Mouse (Mus musculus): ENCODE data around the gene Mb. TPM values are rescaled to one million over a fixed set of nuclear protein-coding genes. Genes with fewer than 3 reads are reported as not detected.

Mb gene
- total and polyA plus RNA-seq, 2 experiments from 2014 or later: 0.33 to 3.6 TPM

GRCm38 (mm10) chr15:77021056-77021455 lies 29.4 kb downstream of the Mb start:
- H3K36me3 ChIP-seq (ENCODE audit: insufficient read depth): no peaks in the 10 kb centered on the region
- no peaks in the 10 kb centered on the region for H3K27me3 ChIP-seq (ENCODE audit: insufficient read depth, low read length)
- H3K9ac ChIP-seq: no peak overlapping the region
- H3K4me2 ChIP-seq (ENCODE audit: low read depth): no peak overlapping the region
- no peak overlapping the region for H3K27ac ChIP-seq (ENCODE audit: low read depth, low read length)
- ATAC-seq (no peak), DNase-seq (no peak)
- no peak overlapping the region for H3K4me3 ChIP-seq (ENCODE audit: low read depth, low read length)
- 95% methylated on average over 3 of the region's 3 CpGs for WGBS
- TF ChIP-seq CTCF (IDR thresholded peaks at IDR 0.05; ENCODE audit: low read depth): no peak
- no peaks in the 10 kb centered on the region for H3K9me3 ChIP-seq (ENCODE audit: low read length)
- no peaks in the 10 kb centered on the region for H3K4me1 ChIP-seq (ENCODE audit: insufficient read depth)

- no peak for TF ChIP-seq CTCF (IDR thresholded peaks at IDR 0.05; ENCODE audit: low read depth)
- WGBS: 84% methylated on average over 4 of the region's 4 CpGs
- no peak overlapping the region for H3K27ac ChIP-seq (ENCODE audit: low read depth, low read length)
- no peak overlapping the region for H3K9ac ChIP-seq
- H3K4me2 ChIP-seq (ENCODE audit: low read depth): no peak overlapping the region
- no peaks in the 10 kb centered on the region for H3K9me3 ChIP-seq (ENCODE audit: low read length)
- no peak overlapping the region for H3K4me3 ChIP-seq (ENCODE audit: low read depth, low read length)
- H3K27me3 ChIP-seq (ENCODE audit: insufficient read depth, low read length): no peaks in the 10 kb centered on the region
- H3K36me3 ChIP-seq (ENCODE audit: insufficient read depth): no peaks in the 10 kb centered on the region
- ATAC-seq (no peak), DNase-seq (no peak)
- H3K4me1 ChIP-seq (ENCODE audit: insufficient read depth): no peaks in the 10 kb centered on the region
These were observed 30.3 kb downstream of the Mb start for GRCm38 (mm10) chr15:77020136-77020535.

- H3K4me3 ChIP-seq (ENCODE audit: low read depth, low read length): no peak overlapping the region
- no peak overlapping the region for H3K4me2 ChIP-seq (ENCODE audit: low read depth)
- 83% methylated on average over 7 of the region's 7 CpGs for WGBS
These were observed 30.9 kb downstream of the Mb start for GRCm38 (mm10) chr15:77019533-77019932.

GRCm38 (mm10) chr15:77018740-77019340 lies 31.6 kb downstream of the Mb start:
- no peak overlapping the region for H3K9ac ChIP-seq
- H3K27ac ChIP-seq (ENCODE audit: low read depth, low read length): no peak overlapping the region
- H3K4me2 ChIP-seq (ENCODE audit: low read depth): no peak overlapping the region
- 67% methylated on average over 6 of the region's 6 CpGs for WGBS
- no peaks in the 10 kb centered on the region for H3K9me3 ChIP-seq (ENCODE audit: low read length)
- H3K4me3 ChIP-seq (ENCODE audit: low read depth, low read length): no peak overlapping the region
- DNase-seq (peak; percentile 34), ATAC-seq (0 out of 2 replicates have a peak, but pooled peaks have one; percentile 48)
- H3K4me1 ChIP-seq (ENCODE audit: insufficient read depth): no peaks in the 10 kb centered on the region
- H3K27me3 ChIP-seq (ENCODE audit: insufficient read depth, low read length): no peaks in the 10 kb centered on the region
- H3K36me3 ChIP-seq (ENCODE audit: insufficient read depth): no peaks in the 10 kb centered on the region
- peak; percentile 69 for TF ChIP-seq CTCF (IDR thresholded peaks at IDR 0.05; ENCODE audit: low read depth)

More at GRCm38 (mm10) chr15:77019533-77019932, 30.9 kb downstream of the Mb start:
- no peak for ATAC-seq
- Histone ChIP-seq H3K9ac (no peak overlapping the region), H3K27ac (ENCODE audit: low read depth, low read length) (no peak overlapping the region), H3K27me3 (ENCODE audit: insufficient read depth, low read length) (no peaks in the 10 kb centered on the region), H3K4me1 (ENCODE audit: insufficient read depth) (no peaks in the 10 kb centered on the region), H3K9me3 (ENCODE audit: low read length) (no peaks in the 10 kb centered on the region), H3K36me3 (ENCODE audit: insufficient read depth) (no peaks in the 10 kb centered on the region)
- TF ChIP-seq CTCF (IDR thresholded peaks at IDR 0.05; ENCODE audit: low read depth): no peak
- no peak for DNase-seq

- Histone ChIP-seq H3K9me3 (ENCODE audit: low read length) (no peaks in the 10 kb centered on the region), H3K27me3 (ENCODE audit: insufficient read depth, low read length) (no peaks in the 10 kb centered on the region), H3K4me1 (ENCODE audit: insufficient read depth) (no peaks in the 10 kb centered on the region), H3K36me3 (ENCODE audit: insufficient read depth) (no peaks in the 10 kb centered on the region), H3K27ac (ENCODE audit: low read depth, low read length) (no peak overlapping the region), H3K4me3 (ENCODE audit: low read depth, low read length) (no peak overlapping the region), H3K4me2 (ENCODE audit: low read depth) (no peak overlapping the region), H3K9ac (no peak overlapping the region)
- DNase-seq: no peak
- no peak for TF ChIP-seq CTCF (IDR thresholded peaks at IDR 0.05; ENCODE audit: low read depth)
- no peak for ATAC-seq
These were observed 32.6 kb downstream of the Mb start for GRCm38 (mm10) chr15:77017897-77018296.

- Histone ChIP-seq H3K4me3 (ENCODE audit: low read depth, low read length) (no peak overlapping the region), H3K9ac (no peak overlapping the region), H3K36me3 (ENCODE audit: insufficient read depth) (no peaks in the 10 kb centered on the region), H3K27ac (ENCODE audit: low read depth, low read length) (no peak overlapping the region), H3K27me3 (ENCODE audit: insufficient read depth, low read length) (no peaks in the 10 kb centered on the region), H3K4me1 (ENCODE audit: insufficient read depth) (no peaks in the 10 kb centered on the region), H3K9me3 (ENCODE audit: low read length) (no peaks in the 10 kb centered on the region), H3K4me2 (ENCODE audit: low read depth) (no peak overlapping the region)
- no peak for TF ChIP-seq CTCF (IDR thresholded peaks at IDR 0.05; ENCODE audit: low read depth)
- 95% methylated on average over 6 of the region's 6 CpGs for WGBS
- ATAC-seq (no peak), DNase-seq (no peak)
These were observed 34.0 kb downstream of the Mb start for GRCm38 (mm10) chr15:77016509-77016908.

- Histone ChIP-seq H3K9me3 (ENCODE audit: low read length) (no peaks in the 10 kb centered on the region), H3K4me3 (ENCODE audit: low read depth, low read length) (no peak overlapping the region), H3K27me3 (ENCODE audit: insufficient read depth, low read length) (no peaks in the 10 kb centered on the region), H3K36me3 (ENCODE audit: insufficient read depth) (no peaks in the 10 kb centered on the region), H3K4me1 (ENCODE audit: insufficient read depth) (no peaks in the 10 kb centered on the region), H3K27ac (ENCODE audit: low read depth, low read length) (no peak overlapping the region), H3K9ac (no peak overlapping the region), H3K4me2 (ENCODE audit: low read depth) (no peak overlapping the region)
- TF ChIP-seq CTCF (IDR thresholded peaks at IDR 0.05; ENCODE audit: low read depth): no peak
- ATAC-seq (no peak), DNase-seq (no peak)
- WGBS: 83% methylated on average over 4 of the region's 4 CpGs
These were observed 35.5 kb downstream of the Mb start for GRCm38 (mm10) chr15:77014985-77015384.
